Mouse (Mus musculus): Measurements from ENCODE around the gene Pigu.
A peak's percentile ranks its signal among the peaks of the same experiment; 100 is the strongest.

Gene Pigu

DNA sequence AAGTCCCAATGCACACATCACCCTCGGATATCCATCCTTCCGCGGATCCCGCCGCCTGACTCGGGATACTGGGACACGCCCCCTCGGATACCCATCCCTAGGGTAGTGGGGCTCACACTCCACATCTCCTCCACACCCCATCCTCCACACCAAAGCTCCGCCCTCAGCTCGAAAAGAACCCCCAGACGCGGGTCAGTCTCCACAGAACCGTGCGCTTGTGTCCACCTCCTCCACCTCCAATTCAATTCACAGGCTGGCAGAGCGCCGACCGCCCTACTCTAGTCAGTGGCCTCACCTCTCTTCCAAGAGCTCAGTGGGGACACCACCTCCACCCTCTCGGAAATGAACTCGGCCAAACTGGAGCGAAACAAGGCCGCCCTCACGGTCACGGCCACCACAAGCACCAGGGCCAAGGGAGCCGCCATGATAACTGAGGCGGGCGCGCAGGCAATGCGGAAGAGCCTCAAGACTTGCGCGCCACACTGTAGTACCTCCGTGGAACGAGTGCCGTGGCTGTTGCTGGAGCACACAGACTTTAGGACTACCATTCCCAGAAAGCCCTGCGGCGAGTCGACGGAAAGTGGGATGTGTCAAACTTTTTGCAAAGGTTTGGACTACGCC lies at the start of gene Pigu:
Gene Pigu, minus strand, starts transcription at position 460 of the 621 bp plus-strand sequence.
- DNase-seq (ENCODE audit: low spot score): peak; percentile 88

DNA sequence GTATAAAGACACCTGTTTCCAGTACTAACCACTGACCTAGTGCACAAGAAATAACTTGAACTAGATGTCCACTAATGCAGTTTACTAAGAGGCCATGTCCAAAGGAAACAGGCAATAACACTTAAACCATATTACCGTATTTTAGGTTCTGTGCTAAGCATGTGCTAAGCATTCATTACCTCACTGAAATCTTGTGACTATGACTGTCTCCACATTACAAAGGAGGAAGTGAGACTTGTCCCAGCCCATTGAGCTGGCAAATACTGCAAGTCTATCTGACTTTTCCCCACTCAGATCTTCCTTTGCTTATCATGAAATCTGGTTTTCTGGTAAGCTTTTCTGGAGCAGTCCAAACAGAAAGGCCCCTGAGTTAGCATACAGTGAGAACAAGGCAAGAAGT lies 47.4 kb upstream of the Pigu start:
- DNase-seq (ENCODE audit: low spot score): no peak

DNA sequence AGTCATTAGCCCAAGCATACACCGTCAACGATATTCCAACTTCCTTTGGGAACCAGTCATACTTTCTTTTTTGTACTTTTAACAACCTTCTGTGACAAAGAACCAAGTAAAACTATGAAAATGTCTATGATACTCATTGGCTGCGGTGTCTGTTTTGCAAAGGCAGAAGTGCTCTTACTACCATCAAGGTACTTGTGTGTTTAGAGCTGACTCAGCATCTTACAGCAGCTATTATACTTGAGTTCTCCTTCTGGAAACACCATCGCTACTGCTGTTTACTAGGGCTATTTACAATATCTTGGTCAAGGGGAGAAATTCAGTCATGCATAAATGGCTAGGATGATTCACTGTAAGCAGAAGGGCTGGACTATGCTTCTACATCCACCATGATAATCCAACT lies 44.7 kb upstream of the Pigu start:
- DNase-seq (ENCODE audit: low spot score): no peak

DNA sequence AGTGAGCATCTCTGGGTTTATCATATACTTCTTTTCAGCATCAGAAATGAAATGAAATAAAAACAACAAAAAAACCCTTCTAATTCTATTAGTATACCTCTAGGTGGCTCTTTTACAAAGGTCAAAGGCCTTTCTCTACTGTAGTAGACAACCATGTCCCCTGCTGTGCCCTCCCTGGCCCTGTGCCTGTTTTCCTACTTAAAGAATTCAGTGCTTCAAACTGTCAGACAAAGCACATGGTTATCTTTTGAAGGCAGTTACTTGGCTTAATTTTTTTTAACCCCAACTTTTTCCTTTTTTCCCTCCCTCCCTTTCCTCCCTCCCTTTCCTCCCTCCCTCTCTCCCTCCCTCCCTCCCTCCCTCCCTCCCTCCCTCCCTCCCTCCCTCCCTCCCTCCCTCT lies 43.0 kb upstream of the Pigu start:
- no peak for DNase-seq (ENCODE audit: low spot score)

DNA sequence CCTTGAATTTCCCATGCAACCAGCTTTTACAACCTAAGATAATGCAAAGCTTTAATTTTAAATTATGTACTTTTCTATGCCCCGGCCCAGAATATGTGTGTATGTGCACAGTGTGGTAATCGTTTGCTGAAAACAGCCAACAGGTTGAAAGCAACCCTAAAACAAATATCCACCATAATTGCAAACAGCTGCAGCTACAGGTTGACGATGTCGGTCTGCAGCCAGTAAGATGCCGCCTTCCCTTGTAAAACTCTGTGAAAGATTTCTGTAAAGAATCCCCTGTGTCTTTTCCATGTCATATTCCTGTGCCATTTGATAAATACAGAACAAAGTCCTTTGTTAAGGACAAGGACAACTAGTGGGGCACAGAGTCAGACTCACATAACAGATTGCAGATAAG lies 37.4 kb upstream of the Pigu start:
- no peak for DNase-seq (ENCODE audit: low spot score)

DNA sequence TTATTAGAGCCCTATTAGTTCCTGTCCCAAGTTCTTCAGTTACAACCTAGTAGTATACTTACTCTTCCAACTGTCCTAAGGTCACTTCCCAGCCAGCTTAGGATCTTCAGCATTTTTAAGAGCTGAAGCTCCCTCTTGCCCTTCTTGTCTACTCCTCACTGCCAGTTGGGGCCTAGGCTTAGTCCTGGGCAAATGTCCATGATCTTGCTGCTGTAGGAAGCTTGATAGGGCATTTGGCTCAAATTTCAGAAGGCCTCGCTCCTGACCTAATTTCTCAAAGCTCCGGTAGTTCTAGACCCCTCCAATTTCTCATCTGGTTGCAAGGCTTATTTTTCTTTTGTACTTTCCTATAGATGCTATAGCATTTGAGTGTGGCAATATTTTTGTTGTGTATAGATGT lies 31.3 kb upstream of the Pigu start:
- no peak for DNase-seq (ENCODE audit: low spot score)

DNA sequence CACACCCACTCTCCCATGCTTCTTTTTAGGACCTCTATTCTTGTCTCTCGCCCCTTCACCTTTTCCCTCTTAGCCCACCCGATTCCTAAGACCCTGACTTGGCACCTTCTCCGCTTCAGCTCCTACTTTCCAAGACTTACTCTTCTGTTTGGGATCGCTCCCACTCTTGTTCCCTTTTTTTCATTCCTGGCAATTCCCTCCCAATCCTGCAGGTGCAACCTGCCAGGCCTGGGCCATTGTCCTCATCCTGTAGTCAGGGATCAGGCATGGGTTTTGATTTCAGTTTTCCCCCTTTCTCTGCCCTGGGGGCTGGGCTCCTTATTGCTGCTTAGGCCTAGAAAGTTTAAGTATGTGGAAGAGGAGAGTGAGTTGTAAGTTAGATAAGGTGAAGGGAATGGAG lies 29.8 kb upstream of the Pigu start:
- DNase-seq (ENCODE audit: low spot score): no peak

DNA sequence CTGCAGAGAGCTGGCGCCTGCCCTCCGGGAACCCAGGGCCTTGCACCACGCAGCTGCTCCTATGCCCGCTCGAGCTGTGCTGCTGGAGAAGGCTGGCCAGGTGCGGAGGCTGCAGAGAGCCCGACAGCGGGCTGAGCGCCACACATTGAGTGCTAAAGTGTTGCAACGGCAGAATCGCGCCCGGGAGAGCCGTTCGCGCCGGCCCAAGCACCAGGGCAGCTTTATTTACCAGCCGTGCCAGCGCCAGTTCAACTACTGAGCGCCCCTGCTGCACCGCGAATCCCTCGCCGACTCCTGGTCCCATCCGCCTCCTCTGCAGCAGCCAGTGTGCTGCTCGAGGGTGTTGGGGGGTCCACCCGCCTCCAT lies 29.3 kb upstream of the Pigu start:
- no peak for DNase-seq (ENCODE audit: low spot score)

DNA sequence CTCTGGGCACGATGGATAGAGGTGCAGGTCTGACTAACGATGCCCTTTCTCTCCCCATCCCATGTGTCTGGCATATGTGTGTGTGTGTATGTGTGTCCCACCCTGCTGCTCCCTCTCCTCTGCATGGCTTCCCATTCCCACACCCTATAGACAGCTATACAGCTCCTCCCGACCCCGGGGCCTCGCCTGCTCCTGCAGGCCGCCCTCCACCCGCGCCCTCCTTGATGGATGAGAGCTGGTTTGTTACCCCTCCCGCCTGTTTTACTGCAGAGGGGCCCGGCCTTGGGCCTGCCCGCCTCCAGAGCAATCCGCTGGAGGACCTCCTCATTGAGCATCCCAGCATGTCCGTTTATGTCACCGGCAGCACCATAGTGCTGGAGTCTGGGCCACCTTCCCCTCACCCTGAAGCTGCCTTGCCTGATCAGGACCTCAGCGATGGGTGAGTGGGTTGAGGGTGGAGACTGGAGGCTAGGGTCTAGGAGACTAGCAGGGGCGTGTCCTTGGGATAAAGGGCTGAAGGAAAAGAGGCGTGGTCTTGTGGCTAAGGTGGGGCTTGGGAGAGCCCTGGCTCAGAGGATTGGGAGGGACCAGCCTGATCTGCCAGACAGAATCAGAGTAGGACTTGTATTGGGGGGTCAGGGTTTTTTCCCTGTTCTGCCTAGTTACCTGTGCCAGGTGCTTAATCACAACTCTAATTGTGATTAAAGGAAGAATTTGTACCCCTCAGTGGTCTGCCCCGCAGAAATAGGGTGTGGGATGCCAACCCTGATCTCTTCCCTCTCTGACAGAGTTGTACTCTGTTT lies 28.7 kb upstream of the Pigu start:
- DNase-seq (ENCODE audit: low spot score): no peak

DNA sequence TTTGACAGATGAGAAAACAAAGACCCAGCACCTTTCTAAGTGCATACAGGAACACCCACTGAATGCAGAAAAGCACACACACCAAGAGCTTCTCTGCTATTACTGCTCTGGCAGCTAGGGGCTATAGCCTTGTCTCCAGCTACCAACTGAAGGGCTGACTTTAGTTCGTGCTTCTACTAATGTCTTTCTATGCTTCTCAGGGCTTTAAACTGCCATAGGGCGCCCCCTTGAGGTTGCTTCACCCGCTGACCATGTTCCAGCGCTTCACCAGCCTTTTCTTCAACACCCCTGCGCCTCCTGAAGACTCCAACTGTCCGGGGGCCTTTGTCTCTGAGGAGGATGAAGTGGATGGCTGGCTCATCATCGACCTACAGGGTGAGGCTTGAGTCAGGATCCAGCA lies 27.9 kb upstream of the Pigu start:
- peak; percentile 83 for DNase-seq (ENCODE audit: low spot score)

DNA sequence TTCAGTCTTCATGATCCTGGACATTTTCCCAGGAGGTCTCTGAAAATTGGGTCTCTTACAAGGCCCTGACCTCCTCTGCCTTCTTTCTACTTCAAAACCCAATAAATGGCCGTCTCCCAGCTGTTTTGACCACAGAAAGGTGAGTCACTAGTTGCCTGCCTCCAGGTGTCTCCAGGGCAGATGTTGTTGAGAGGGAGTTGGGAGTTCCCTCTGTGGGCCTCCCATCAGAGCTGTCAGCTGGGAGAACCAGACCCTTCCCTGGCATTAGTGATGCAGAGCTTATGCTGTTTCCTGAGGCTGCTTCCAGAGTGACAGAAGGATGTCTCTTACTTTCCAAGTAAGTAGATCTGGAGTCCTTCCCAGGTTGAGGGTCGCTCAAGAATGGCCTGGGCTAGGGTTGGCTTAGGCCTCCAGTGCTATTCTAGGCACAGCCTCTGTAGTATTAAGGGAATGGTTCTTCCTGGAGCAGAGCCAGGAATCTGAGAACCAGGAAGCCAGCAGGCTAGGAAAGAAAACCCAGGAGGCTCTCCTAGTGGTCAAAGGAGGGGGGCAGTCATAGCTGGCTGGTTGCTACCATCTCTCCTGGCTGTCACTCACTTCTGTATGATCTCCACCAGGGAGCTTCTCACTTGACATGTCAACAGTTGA lies 25.7 kb upstream of the Pigu start:
- no peak for DNase-seq (ENCODE audit: low spot score)

DNA sequence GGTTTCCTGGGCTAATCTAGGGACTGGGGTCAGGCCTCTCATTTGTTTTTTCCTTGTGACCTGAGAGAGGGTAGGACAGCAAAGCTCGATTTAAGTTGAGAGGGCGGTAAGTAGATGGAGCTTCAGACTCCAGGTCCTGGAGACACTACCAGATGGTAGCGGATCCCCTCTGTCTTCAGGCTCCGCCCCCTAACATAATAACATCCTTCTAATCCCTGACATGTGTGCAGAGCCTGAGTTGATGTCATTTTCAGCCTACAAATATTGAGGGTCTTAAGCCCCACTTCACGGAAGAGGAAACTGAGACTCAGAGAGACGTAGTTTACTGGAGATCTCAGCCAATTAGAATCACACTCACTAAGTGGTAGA lies 25.1 kb upstream of the Pigu start:
- DNase-seq (ENCODE audit: low spot score): no peak

DNA sequence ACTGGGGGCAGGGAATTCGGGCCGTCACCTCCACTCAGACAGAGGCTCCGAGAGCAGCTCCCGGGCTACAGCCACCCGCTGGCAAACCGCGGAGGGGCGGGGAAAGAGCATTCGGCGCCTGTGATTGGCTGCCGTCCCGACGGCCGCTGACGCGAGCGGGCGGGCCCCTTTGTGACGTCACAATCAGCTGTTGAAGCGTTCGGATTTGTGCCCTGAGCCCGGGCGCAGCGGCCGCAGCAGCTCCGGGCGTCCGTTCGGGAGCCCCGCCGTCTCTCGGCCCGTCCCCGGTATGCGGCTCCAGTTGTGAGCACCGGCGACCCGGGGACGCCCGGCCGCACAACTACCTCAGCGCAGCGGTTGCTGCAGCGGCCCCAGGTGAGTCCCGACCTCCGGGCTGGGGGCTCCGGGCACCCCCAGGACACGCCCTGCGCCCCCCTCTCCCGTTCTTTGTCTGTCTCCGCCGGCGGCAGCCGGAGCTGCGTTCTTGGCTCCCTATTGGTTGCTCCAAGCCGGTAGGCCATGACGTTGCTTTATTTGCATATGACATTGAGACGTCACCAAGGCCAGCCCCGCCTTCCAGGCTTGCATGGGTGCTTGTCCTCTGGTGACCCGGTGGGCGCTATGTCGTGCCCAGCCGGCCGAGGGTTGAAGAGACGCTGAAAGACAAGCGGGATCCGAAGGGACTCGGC lies 24.6 kb upstream of the Pigu start:
- peak; percentile 97 for DNase-seq (ENCODE audit: low spot score)

DNA sequence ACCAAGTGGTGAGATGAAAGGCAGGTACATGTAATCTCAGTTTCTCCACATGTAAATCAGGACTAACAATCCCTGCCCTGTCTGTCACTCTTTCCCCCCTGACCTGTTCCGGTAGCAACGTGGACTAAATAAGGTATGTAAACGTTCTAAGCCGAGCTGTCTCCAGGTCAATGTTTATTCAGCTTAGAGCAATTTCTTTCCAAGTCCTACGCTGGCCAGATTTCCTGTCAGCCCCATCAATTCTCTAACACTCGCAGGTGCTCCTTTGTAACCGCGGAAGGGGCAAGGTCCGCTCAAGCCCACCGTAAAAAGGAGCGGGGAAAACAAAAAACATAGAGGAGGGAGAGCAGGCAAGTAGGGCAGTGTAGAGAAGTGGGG lies 23.8 kb upstream of the Pigu start:
- no peak for DNase-seq (ENCODE audit: low spot score)

DNA sequence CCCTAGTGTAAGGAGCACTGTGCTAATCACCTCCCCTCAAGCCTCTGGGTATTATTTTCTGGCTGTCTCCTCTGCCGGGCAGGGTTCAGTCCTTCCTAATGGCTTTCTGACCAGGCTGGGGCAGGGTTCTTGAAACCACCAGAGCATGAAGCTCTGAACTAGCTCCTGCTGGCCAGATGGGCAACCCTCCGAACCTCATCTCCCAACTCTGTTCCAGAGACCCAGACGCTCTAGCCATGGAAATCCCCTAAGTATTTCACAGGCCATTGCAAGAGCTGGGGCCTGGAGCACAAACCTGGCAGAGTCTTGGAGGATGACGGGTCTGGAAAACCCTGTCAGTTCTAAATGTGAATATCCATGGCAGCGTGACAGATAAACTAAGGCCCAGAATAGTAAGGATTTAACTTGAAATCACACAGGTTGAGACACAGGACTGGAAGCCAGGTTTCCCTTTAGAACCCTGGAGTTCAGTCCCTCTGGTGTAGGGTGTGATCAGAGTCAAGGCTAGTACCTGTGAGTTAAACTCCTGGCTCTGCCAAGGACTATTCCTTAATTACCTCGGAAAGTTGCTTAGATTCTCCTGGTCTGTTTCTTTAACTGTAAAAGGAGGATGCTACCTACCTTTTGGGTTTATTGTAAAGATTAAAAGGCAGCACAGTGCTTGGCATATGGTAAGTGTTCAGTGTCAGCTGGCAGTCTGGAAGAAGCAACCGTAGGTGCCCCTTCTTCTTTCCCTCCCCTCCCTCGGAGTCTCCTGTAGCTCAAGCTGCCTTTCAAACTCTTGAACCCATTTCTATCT lies 23.2 kb upstream of the Pigu start, which contains the start of gene Trp53inp2:
Gene Trp53inp2, plus strand, starts transcription at position 799 of the 799 bp plus-strand sequence.
- DNase-seq (ENCODE audit: low spot score): no peak

DNA sequence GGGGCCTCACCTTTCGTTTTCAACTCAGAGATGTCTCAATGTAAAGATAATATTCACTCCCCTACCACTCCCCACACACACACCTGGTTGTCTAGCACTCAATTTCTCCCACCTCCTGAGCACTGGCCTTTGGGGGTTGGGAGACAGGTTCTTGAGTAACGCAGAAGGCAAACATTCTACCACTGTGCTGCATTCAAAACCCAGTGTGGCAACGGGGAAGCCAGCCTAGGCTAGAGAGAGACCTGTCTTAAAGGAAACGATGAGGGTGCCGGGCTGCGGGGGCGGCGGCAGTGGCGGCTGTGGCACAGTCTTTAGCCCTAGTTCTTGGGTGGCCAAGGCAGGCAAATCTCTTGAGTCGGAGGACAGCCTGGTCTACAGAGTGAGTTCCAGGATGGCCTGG lies 19.0 kb upstream of the Pigu start:
- no peak for DNase-seq (ENCODE audit: low spot score)

DNA sequence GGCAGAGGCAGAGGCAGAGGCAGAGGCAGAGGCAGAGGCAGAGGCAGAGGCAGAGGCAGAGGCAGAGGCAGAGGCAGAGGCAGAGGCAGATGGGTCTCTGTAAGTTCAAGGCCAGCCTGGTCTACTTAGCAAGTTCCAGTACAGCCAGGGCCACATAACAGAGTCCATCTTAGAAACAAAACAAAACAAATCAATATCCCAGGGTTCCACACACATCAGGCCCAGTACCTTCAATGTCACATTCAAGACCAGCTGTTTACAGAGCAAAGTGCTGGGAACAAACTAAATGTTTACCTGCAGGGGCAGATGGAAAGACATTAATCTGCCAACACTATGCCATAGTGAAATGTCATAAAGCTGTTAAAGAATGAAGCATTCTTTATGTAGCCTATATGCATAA lies 17.3 kb upstream of the Pigu start:
- no peak for DNase-seq (ENCODE audit: low spot score)

DNA sequence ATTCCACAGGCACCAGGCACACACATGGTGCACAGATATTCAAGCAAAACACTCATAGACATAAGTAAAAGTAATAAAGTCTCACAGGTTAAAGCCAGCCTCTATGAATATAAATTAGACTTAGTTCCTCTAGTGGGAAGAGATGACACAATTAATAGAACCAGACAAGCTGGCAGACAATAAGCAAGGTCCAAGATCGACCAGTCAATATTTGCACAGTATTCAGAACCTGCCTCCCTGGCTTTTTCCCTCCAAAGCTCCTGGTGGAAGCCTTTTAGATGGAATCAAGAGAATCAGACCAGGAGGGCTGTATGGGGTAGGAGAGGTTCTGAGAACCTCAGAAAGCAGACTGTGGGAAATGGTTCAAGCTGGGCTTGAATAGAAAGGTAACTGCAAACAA lies 16.7 kb upstream of the Pigu start:
- DNase-seq (ENCODE audit: low spot score): no peak

DNA sequence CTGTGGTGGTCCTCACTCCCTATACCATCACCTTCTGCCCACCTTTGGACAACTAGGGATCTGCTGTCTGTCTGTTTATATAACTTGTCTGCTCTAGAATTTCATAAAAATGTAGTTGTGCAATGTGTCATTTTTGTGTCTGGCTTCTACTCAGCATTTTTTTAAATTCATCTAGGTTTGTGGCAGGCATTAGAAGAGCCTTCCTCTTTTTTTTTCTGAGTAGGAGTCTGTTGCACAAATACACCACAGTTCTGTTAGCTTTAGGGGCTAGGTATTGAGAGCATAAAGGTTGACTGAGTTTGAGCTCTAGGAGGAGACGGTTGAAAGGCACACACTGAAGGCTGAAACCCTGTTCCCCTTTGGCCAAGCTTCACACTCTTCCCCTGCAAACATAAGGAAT lies 16.1 kb upstream of the Pigu start:
- DNase-seq (ENCODE audit: low spot score): no peak

DNA sequence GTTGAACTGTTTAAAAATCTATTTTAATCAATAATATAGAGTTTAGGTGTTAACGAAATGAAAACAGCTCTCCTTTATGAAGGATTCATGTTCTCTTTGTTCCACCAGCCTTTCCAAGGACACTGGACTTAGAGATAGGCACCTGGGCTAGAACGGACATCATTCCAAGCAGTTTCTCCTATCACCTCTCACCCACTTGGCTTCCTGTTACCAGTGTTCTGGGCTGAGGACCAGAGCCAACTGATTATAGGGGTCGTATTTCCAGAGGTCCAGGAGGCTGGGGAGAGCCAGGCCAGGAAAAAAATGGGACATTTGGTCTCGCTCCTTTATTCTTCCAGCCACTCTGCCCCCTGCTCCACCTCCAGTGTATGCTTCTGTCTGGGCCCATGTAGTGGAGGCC lies 15.2 kb upstream of the Pigu start:
- no peak for DNase-seq (ENCODE audit: low spot score)

DNA sequence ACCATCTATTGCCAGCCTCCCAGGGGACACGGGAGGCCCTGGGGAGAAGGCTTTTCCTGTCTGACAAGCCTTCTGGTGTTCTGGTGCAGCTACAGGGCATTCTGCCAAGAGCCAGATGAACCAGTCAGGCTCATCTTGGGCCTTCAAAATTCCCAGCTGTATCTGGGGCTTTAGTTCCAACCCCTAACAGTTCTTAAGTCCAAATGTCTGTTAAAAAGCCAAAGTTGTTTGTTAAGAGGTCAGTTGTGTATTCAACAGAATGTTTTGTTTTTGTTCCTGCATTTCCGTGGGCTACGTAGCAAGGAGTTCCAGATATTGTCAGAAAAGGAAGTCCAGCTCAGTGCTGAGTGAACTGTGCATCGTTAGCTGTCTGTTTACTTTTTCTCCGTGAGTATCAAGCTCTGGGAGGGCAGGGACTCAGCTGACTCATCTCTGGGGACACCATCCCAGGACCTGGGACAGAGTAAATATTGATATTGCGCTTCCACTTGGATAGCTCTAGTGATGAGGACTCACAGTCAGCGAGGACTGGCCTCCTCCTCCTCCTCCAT lies 12.2 kb upstream of the Pigu start:
- DNase-seq (ENCODE audit: low spot score): no peak

Measured in ovary, postnatal 36 days (tissue).